Mouse (Mus musculus) skeletal muscle tissue, postnatal 0 days (tissue): Measurements from ENCODE around the gene Crhbp. TPM values are rescaled to one million over a fixed set of nuclear protein-coding genes. Genes with fewer than 3 reads are reported as not detected.

Experiments used
- polyA plus RNA-seq: library from polyadenylated mRNA; unstranded; fragments of >200 nt; fragmentation: Nextera tagmentation; extraction: Ambion mirVana; gene quantifications from 2 replicates; pipeline ENCODE4 v1.2.1, GENCODE M21; 2015

Gene Crhbp
- polyA plus RNA-seq: not detected in 2 replicates

GRCm38 (mm10) chr13:95444824-95445223 is at the start of gene Crhbp:
Crhbp (minus strand) TSS chr13:95444924.

GRCm38 (mm10) chr13:95478671-95479413 is 34.1 kb upstream of the Crhbp start, which contains the start of gene S100z:
S100z (minus strand) TSS chr13:95478721.

Other genes starting within 250 kb of the Crhbp start
- gene Pde8b, start 194.6 kb downstream of the Crhbp start, polyA plus RNA-seq: 1.00 and 1.2 TPM in 2 replicates
- 17.7 and 23.2 TPM in 2 replicates for gene Zbed3, start 121.3 kb downstream of the Crhbp start, polyA plus RNA-seq
- 14.3 and 15.4 TPM in 2 replicates for gene Aggf1, start 69.6 kb downstream of the Crhbp start, polyA plus RNA-seq
- not detected in 2 replicates for gene S100z, start 33.8 kb upstream of the Crhbp start, polyA plus RNA-seq
- gene F2rl1, start 80.3 kb upstream of the Crhbp start, polyA plus RNA-seq: 0.69 and 0.73 TPM in 2 replicates
- gene F2r, start 173.6 kb upstream of the Crhbp start, polyA plus RNA-seq: 24.3 and 26.2 TPM in 2 replicates